Mouse (Mus musculus) limb, embryonic 13.5 days (tissue): Measurements from ENCODE around the gene Plxdc2. TPM values are rescaled to one million over a fixed set of nuclear protein-coding genes. Genes with fewer than 3 reads are reported as not detected.

Experiments used
- ATAC-seq: fragments of 200-750 bp; cut with Nextera tagmentation; 2 replicates; pipeline ENCODE4 v1.8.0; 2017; ENCODE audit warnings: low read depth, moderate number of reproducible peaks, moderate TSS enrichment; ENCODE audit not compliant: low FRiP score
- H3K27ac ChIP-seq: fragments of 300-500 bp; sonication (generic); 2 replicates; pipeline ENCODE4 v1.5.1; 2015; ENCODE audit warnings: inconsistent platforms, mild to moderate bottlenecking, moderate library complexity
- H3K27me3 ChIP-seq: fragments of 300-500 bp; sonication (generic); 2 replicates; pipeline ENCODE4 v1.6.1; 2015; ENCODE audit warnings: mild to moderate bottlenecking, inconsistent platforms
- H3K36me3 ChIP-seq: fragments of 300-500 bp; sonication (generic); 2 replicates; pipeline ENCODE4 v1.6.1; 2015; ENCODE audit warnings: inconsistent platforms, mild to moderate bottlenecking, moderate library complexity
- H3K4me1 ChIP-seq: fragments of 300-500 bp; sonication (generic); 2 replicates; pipeline ENCODE4 v1.6.1; 2015; ENCODE audit warnings: inconsistent platforms
- H3K4me2 ChIP-seq: fragments of 300-500 bp; sonication (generic); replicated peaks from 2 replicates; pipeline ENCODE4 v1.6.1; 2015; ENCODE audit warnings: inconsistent platforms, mild to moderate bottlenecking, moderate library complexity
- H3K4me3 ChIP-seq: fragments of 300-500 bp; sonication (generic); 2 replicates; pipeline ENCODE4 v1.5.1; 2015; ENCODE audit warnings: moderate library complexity, mild to moderate bottlenecking, inconsistent platforms
- H3K9ac ChIP-seq: fragments of 300-500 bp; sonication (generic); 2 replicates; pipeline ENCODE4 v1.6.1; 2015; ENCODE audit warnings: mild to moderate bottlenecking, inconsistent platforms
- H3K9me3 ChIP-seq: fragments of 300-500 bp; sonication (generic); 2 replicates; pipeline ENCODE4 v1.6.1; 2016; ENCODE audit warnings: inconsistent platforms
- WGBS: fragments of 180-500 bp; shearing (Covaris S2); methylation state at CpG from one replicate; pipeline ENCODE4 v1.1.7; 2015; 5-methylcytosine and 5-hydroxymethylcytosine counted together
- polyA plus RNA-seq: library from polyadenylated mRNA; unstranded; fragments of >200 nt; fragmentation: Nextera tagmentation; extraction: Ambion mirVana; gene quantifications from 2 replicates; pipeline ENCODE4 v1.2.1, GENCODE M21; 2015

The Plxdc2 gene
- polyA plus RNA-seq, result 30.0 and 34.0 TPM in 2 replicates

DNA sequence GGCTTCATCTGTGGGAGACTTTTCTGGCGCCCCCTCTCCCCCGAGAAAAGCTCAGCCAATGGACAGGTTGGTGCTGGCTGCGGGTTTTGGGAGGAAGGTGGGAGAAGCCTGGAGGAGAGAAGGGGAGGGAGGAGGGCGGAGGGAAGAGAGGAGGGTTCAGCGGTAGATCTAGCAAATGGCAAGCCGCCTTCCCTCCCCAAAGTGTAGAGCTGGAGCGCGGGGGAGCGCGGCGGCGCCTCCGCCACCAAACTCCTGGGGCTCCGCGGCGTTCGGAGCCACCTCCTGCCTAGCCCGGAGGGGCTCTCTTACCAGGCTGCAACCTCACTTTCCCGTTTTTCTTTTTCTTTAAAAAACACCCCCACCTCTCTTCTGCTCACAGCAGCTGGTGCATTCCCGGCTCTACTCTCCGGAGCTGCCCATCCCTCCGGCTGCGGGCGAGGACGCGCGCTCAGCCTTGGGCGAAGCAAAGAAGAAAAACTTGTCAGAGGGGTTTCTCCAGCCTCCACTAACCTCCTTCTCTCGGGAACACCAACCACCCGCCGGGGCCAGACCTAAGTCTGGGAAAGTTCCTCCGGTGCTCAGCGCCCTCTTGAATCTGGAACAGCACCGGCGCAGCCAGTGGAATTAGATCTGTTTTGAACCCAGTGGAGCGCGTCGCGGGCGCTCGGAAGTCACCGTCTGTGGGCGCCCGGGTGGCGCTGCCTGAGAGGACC lies at the start of gene Plxdc2:
Gene Plxdc2, plus strand, starts transcription at position 199 of the 713 bp plus-strand sequence.
- under 1% methylated on average over 42 of the region's 45 CpGs for WGBS
- Histone ChIP-seq H3K27ac (peak within 1 kb of the TSS; percentile 83), H3K4me1 (peaks cover 22% of the 10 kb centered on the region), H3K9ac (peak within 1 kb of the TSS; percentile 70), H3K36me3 (no peaks in the 10 kb centered on the region), H3K9me3 (no peaks in the 10 kb centered on the region), H3K4me2 (peak within 1 kb of the TSS; percentile 77), H3K4me3 (peak within 1 kb of the TSS; percentile 62), H3K27me3 (no peaks in the 10 kb centered on the region)
- ATAC-seq, result peak; percentile 92

DNA sequence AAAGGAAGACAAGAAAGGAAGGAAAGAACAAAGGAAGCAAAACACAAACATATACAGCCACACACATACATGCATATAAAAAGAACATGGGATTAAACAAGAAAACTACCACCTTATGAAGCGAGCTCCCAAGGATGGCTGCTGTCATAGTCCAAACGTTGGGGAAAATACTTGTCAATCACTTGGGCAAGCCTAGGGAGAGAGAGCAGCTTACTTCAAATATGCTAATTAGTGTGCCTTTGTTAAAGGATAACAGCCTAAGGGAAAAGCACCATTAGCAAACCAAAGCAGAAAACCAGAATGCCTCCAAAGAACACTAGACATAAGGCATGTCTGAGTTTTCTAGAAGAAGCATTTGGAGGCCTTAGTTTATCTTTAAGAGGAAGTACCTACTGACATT lies 45.7 kb upstream of the Plxdc2 start:
- no peaks in the 10 kb centered on the region for H3K36me3 ChIP-seq
- H3K9ac ChIP-seq, result no peak overlapping the region
- H3K27me3 ChIP-seq, result no peaks in the 10 kb centered on the region
- 52% methylated on average over 2 of the region's 2 CpGs for WGBS
- H3K4me1 ChIP-seq, result no peaks in the 10 kb centered on the region
- H3K9me3 ChIP-seq, result no peaks in the 10 kb centered on the region
- ATAC-seq, result no peak
- H3K4me2 ChIP-seq, result no peak overlapping the region
- H3K4me3 ChIP-seq, result no peak overlapping the region
- H3K27ac ChIP-seq, result no peak overlapping the region

- Histone ChIP-seq H3K9me3 (no peaks in the 10 kb centered on the region), H3K4me2 (no peak overlapping the region), H3K36me3 (no peaks in the 10 kb centered on the region), H3K27me3 (no peaks in the 10 kb centered on the region), H3K4me3 (no peak overlapping the region), H3K4me1 (no peaks in the 10 kb centered on the region), H3K9ac (no peak overlapping the region), H3K27ac (no peak overlapping the region)
- no peak for ATAC-seq
- WGBS, result 55% methylated on average over 4 of the region's 4 CpGs
Measured at GRCm38 (mm10) chr2:16312400-16313070, 43.6 kb upstream of the Plxdc2 start.

DNA sequence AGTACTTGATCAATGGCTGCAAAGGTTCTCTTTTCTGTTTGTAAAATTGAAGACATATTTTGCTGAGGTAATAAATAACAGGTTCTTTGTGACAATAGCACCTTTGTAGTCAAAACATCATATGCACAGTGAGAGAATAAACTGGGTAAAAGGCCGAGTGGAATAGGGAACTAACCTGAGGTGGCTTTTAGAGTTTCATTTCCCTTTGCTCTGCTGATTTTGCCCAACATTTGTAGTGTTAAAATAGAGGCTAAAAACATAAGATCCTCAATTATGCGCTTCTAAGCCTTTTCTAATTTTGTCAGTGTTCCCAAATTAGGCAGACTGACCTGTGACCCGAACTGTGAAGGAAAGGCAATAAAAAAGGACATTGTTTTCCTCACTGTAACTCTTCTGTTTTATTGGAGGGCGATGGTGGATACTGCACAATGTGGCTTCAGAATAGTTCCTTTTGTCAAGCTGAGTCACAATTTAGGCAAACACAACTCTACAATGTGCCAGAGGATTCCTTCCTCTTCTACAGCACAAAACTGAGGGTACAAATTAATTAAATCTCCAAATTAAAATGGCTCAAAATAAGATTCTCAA lies 20.8 kb upstream of the Plxdc2 start:
- Histone ChIP-seq H3K4me2 (no peak overlapping the region), H3K9me3 (no peaks in the 10 kb centered on the region), H3K4me1 (no peaks in the 10 kb centered on the region), H3K27ac (no peak overlapping the region), H3K9ac (no peak overlapping the region), H3K36me3 (no peaks in the 10 kb centered on the region), H3K27me3 (no peaks in the 10 kb centered on the region), H3K4me3 (no peak overlapping the region)
- no peak for ATAC-seq
- WGBS, result 41% methylated on average over 4 of the region's 4 CpGs

DNA sequence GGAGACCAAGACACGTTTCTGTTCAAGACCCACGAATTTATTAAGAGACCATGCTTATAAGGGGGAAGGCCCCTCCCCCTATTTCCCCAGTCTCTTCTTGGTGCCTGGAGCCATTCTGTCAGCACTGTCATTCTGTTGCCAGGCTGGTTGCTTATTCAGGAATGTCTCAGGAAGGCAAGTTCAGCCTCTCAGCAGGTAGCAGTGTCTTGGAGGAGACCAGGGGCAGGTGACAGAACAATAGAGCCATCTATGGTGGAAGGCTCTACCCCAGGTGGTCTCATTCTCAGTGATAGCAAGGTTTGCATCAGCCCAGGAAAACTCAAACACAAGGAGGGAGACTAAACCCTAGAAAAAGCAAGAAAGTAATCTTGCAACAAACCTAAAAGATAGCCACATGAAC lies 11.5 kb upstream of the Plxdc2 start:
- H3K9me3 ChIP-seq, result no peaks in the 10 kb centered on the region
- WGBS, result 63% methylated on average over 2 of the region's 2 CpGs
- H3K36me3 ChIP-seq, result no peaks in the 10 kb centered on the region
- H3K4me2 ChIP-seq, result no peak overlapping the region
- no peak overlapping the region for H3K9ac ChIP-seq
- no peaks in the 10 kb centered on the region for H3K4me1 ChIP-seq
- H3K27ac ChIP-seq, result no peak overlapping the region
- no peak overlapping the region for H3K4me3 ChIP-seq
- ATAC-seq, result no peak
- H3K27me3 ChIP-seq, result no peaks in the 10 kb centered on the region

DNA sequence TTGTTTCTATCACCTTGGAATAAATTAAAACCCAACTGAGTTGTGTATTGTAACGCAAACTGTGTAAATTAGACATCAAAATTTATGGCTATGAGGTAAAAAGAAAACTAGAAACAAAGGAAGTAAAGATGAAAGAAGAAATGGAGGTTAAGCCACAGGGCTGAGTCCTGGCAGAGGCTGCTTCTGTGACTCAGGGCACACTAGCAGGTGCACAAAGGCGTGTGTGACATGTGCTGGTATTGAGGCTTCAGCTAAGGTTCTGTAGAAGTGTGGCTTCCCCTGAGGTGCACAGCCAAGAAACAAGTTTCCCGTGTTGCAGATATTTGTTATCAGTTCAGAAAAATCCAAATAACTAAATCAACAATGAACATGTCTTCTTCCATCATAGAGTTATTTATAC lies 5.0 kb upstream of the Plxdc2 start:
- Histone ChIP-seq H3K27ac (no peak overlapping the region), H3K9me3 (no peaks in the 10 kb centered on the region), H3K4me3 (no peak overlapping the region), H3K27me3 (no peaks in the 10 kb centered on the region), H3K4me1 (peaks cover 9% of the 10 kb centered on the region), H3K36me3 (no peaks in the 10 kb centered on the region), H3K4me2 (no peak overlapping the region), H3K9ac (no peak overlapping the region)
- WGBS, result 54% methylated on average over 3 of the region's 3 CpGs
- ATAC-seq, result no peak

GRCm38 (mm10) chr2:16355611-16356105 lies 446 bp upstream of the Plxdc2 start:
- Histone ChIP-seq H3K4me1 (peaks cover 22% of the 10 kb centered on the region), H3K4me2 (peak overlapping the region; percentile 77), H3K27ac (peak overlapping the region; percentile 83), H3K36me3 (no peaks in the 10 kb centered on the region), H3K4me3 (peak overlapping the region; percentile 62), H3K9me3 (no peaks in the 10 kb centered on the region), H3K27me3 (no peaks in the 10 kb centered on the region), H3K9ac (peak overlapping the region; percentile 70)
- under 1% methylated on average over 22 of the region's 22 CpGs for WGBS
- ATAC-seq, result peak; percentile 90

DNA sequence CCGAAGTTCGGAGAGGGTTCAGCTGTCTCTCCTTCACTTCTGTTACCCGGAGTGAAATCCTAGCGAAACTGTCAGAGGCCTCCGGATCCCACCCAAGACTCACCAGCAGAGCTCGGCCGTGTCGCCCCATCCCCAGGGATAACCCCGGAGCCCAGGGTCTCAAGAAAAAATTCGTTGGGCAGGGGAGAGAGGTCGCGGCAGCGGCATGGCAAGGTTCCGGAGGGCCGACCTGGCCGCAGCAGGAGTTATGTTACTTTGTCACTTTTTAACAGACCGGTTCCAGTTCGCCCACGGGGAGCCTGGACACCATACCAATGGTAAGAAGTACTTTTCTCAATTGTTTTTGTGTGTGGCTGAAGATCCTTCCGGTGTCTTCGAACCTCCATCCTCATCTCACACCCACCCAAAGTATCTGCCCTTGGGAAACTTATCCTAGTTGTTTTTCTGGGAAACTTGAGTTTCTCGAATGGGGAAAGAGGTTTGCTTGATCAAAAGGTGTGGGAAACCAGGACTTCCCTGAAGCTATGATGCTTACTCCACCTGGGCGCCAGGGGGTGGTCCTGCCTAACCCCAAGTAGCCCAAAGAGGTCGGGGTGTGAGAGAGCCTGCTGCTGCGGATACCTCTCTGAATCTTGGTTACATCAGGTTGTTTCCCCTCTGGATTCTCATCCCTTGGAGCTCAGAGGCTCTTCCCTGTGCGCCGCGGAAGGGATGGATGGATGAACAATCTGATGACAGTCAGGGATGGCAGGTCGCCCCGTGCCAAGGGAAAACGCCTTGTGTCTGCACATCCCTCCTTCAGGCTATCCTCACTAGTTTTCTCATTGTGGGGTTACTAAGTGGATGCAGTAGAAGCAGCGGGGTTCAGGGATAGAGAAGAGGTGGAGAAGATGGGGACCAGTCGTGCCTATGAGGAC lies 1.1 kb downstream of the Plxdc2 start:
- Histone ChIP-seq H3K9me3 (no peaks in the 10 kb centered on the region), H3K27me3 (no peaks in the 10 kb centered on the region), H3K27ac (peak overlapping the region; percentile 83), H3K4me2 (peak overlapping the region; percentile 77), H3K4me3 (peak overlapping the region; percentile 62), H3K9ac (peak overlapping the region; percentile 70), H3K4me1 (peaks cover 22% of the 10 kb centered on the region), H3K36me3 (no peaks in the 10 kb centered on the region)
- no peak for ATAC-seq
- 2% methylated on average over 33 of the region's 33 CpGs for WGBS

DNA sequence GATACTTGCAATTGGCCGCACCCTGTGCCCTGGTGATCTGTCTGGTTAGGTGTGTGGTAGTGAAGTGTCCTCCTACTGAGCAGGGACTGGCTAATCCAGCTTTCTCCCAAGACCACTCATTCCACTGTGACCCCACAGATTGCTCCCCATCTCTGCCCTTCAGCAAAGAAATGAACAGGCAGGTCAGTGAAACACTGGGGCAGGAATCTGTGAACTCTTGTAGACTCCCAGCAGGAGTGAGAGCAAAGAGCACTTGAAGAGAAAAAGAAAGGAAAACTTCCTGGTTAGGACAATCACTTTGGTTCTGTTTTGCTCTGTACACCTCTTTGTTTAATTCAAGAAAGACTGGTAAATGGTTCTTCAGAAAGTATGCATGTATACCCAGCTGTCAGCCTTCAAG lies 1.8 kb downstream of the Plxdc2 start:
- H3K27me3 ChIP-seq, result no peaks in the 10 kb centered on the region
- WGBS, result 11% methylated on average over 1 of the region's 1 CpGs
- peak overlapping the region; percentile 62 for H3K4me3 ChIP-seq
- no peaks in the 10 kb centered on the region for H3K36me3 ChIP-seq
- no peak for ATAC-seq
- peaks cover 22% of the 10 kb centered on the region for H3K4me1 ChIP-seq
- H3K9me3 ChIP-seq, result no peaks in the 10 kb centered on the region
- peak overlapping the region; percentile 70 for H3K9ac ChIP-seq
- H3K27ac ChIP-seq, result no peak overlapping the region
- peak overlapping the region; percentile 77 for H3K4me2 ChIP-seq

- Histone ChIP-seq H3K9me3 (no peaks in the 10 kb centered on the region), H3K27me3 (no peaks in the 10 kb centered on the region), H3K4me1 (peaks cover 22% of the 10 kb centered on the region), H3K9ac (no peak overlapping the region), H3K4me3 (peak overlapping the region; percentile 10), H3K36me3 (no peaks in the 10 kb centered on the region), H3K27ac (no peak overlapping the region), H3K4me2 (0 out of 2 replicates have a peak overlapping the region, but pooled peaks have one; percentile 40)
- no peak for ATAC-seq
- 43% methylated on average over 3 of the region's 3 CpGs for WGBS
Measured at GRCm38 (mm10) chr2:16359341-16359928, 3.3 kb downstream of the Plxdc2 start.

GRCm38 (mm10) chr2:16364749-16365148 lies 8.6 kb downstream of the Plxdc2 start:
- 80% methylated on average over 1 of the region's 1 CpGs for WGBS

More at GRCm38 (mm10) chr2:16364749-16365148, 8.6 kb downstream of the Plxdc2 start:
- no peak for ATAC-seq
- Histone ChIP-seq H3K4me3 (no peak overlapping the region), H3K27ac (no peak overlapping the region), H3K27me3 (no peaks in the 10 kb centered on the region), H3K4me1 (no peaks in the 10 kb centered on the region), H3K4me2 (no peak overlapping the region), H3K36me3 (no peaks in the 10 kb centered on the region), H3K9me3 (no peaks in the 10 kb centered on the region), H3K9ac (no peak overlapping the region)
